In genomic region chr2:91264711-91265681, GRCm38 (mm10) we compare ENCODE assay signal across 7 mouse cellular contexts. TPM values are rescaled to one million over a fixed set of nuclear protein-coding genes. Genes with fewer than 3 reads are reported as not detected.
A peak's percentile ranks its signal among the peaks of the same experiment; 100 is the strongest.
DNase-seq lines count a peak whose midpoint lies in the region; ATAC-seq lines count a peak whose summit lies in the region.

TSS of gene Arfgap2 (plus strand) at chr2:91264974.

- peak within 1 kb of the TSS; percentile 76 for H3K4me3 ChIP-seq in embryonic facial prominence, embryonic 11.5 days (ENCODE audit: low read depth, low read length)
- peak within 1 kb of the TSS; percentile 88 for H3K4me3 ChIP-seq in limb, embryonic 10.5 days
- peak within 1 kb of the TSS; percentile 85 for H3K4me3 ChIP-seq in midbrain, embryonic 13.5 days (replicated peaks)

- no peaks in the 10 kb centered on the region for H3K4me1 ChIP-seq in embryonic facial prominence, embryonic 11.5 days (ENCODE audit: control insufficient read depth, insufficient read depth, low read length)
- peaks cover 19% of the 10 kb centered on the region for H3K4me1 ChIP-seq in limb, embryonic 10.5 days
- peaks cover 22% of the 10 kb centered on the region for H3K4me1 ChIP-seq in midbrain, embryonic 13.5 days (replicated peaks)

- no peaks in the 10 kb centered on the region for H3K9me3 ChIP-seq in embryonic facial prominence, embryonic 11.5 days (replicated peaks; ENCODE audit: control insufficient read depth, low read length)
- H3K9me3 ChIP-seq in limb, embryonic 10.5 days (replicated peaks) = no peaks in the 10 kb centered on the region
- no peaks in the 10 kb centered on the region for H3K9me3 ChIP-seq in midbrain, embryonic 13.5 days

- ATAC-seq in embryonic facial prominence, embryonic 11.5 days (replicated peaks; ENCODE audit: insufficient number of reproducible peaks, low FRiP score, low TSS enrichment, low read depth) = peak; percentile 99
- ATAC-seq in granulocyte monocyte progenitor cell, adult 5-6 weeks (replicated peaks; ENCODE audit: poor library complexity, severe bottlenecking) = peak; percentile 95
- peak; percentile 99 for ATAC-seq in midbrain, embryonic 13.5 days

- peak within 1 kb of the TSS; percentile 60 for H3K4me2 ChIP-seq in embryonic facial prominence, embryonic 11.5 days (ENCODE audit: low read depth, low read length)
- peak within 1 kb of the TSS; percentile 93 for H3K4me2 ChIP-seq in midbrain, embryonic 13.5 days (replicated peaks)

- WGBS in embryonic facial prominence, embryonic 11.5 days = under 1% methylated on average over 72 of the region's 72 CpGs
- 2% methylated on average over 72 of the region's 72 CpGs for WGBS in limb, embryonic 10.5 days
- 1% methylated on average over 72 of the region's 72 CpGs for WGBS in midbrain, embryonic 13.5 days

- H3K9ac ChIP-seq in embryonic facial prominence, embryonic 11.5 days (replicated peaks; ENCODE audit: low read length) = peak within 1 kb of the TSS; percentile 93
- peak within 1 kb of the TSS; percentile 86 for H3K9ac ChIP-seq in midbrain, embryonic 13.5 days (replicated peaks)

- H3K27me3 ChIP-seq in embryonic facial prominence, embryonic 11.5 days (ENCODE audit: control insufficient read depth, insufficient read depth, low read length) = no peaks in the 10 kb centered on the region
- H3K27me3 ChIP-seq in limb, embryonic 10.5 days (ENCODE audit: low read depth, poor library complexity, severe bottlenecking) = no peaks in the 10 kb centered on the region
- no peaks in the 10 kb centered on the region for H3K27me3 ChIP-seq in midbrain, embryonic 13.5 days

- H3K27ac ChIP-seq in embryonic facial prominence, embryonic 11.5 days (replicated peaks; ENCODE audit: low read depth, low read length) = peak within 1 kb of the TSS; percentile 52
- peak within 1 kb of the TSS; percentile 95 for H3K27ac ChIP-seq in limb, embryonic 10.5 days
- peak within 1 kb of the TSS; percentile 94 for H3K27ac ChIP-seq in midbrain, embryonic 13.5 days

- peak; percentile 99 for DNase-seq in adrenal gland, postnatal 14 days
- peak; percentile 99 for DNase-seq in embryonic facial prominence, embryonic 11.5 days (ENCODE audit: low spot score)
- DNase-seq in kidney, adult 11 months = peak; percentile 100
- peak; percentile 96 for DNase-seq in limb, embryonic 10.5 days (ENCODE audit: low spot score)
- DNase-seq in spleen, adult 12 weeks (ENCODE audit: low spot score) = peak; percentile 94

- H3K36me3 ChIP-seq in embryonic facial prominence, embryonic 11.5 days (replicated peaks; ENCODE audit: control insufficient read depth, insufficient read depth, low read depth, low read length) = peaks cover 8% of the 10 kb centered on the region
- peaks cover 69% of the 10 kb centered on the region for H3K36me3 ChIP-seq in limb, embryonic 10.5 days
- peaks cover 34% of the 10 kb centered on the region for H3K36me3 ChIP-seq in midbrain, embryonic 13.5 days

RNA-seq across cellular contexts. Expression of gene Arfgap2, which starts in this region (rescaled TPM):
- total RNA-seq in adrenal gland, postnatal 14 days (2021) = 82.6 and 83.6 TPM in 2 replicates
- 82.9 and 83.6 TPM in 2 replicates for polyA plus RNA-seq in embryonic facial prominence, embryonic 11.5 days (2014; fragmentation: Nextera tagmentation; extraction: Ambion mirVana)
- 41.7 and 46.5 TPM in 2 replicates for total RNA-seq in granulocyte monocyte progenitor cell, adult 5-6 weeks (2014; fragmentation: Nextera tagmentation)
- total RNA-seq in granulocyte monocyte progenitor cell, adult 5-6 weeks (2017) = 42.4 and 46.6 TPM in 2 replicates
- 101 and 113 TPM in 2 replicates for polyA plus RNA-seq in limb, embryonic 10.5 days (2016; fragmentation: Nextera tagmentation; extraction: Ambion mirVana)
- 82.6 and 84.5 TPM in 2 replicates for polyA plus RNA-seq in midbrain, embryonic 13.5 days (2015; fragmentation: Nextera tagmentation; extraction: Ambion mirVana)

Comparison
In these comparisons a context has a peak if more than half of its experiments do, and no peak if none do; other contexts are left out.
1. Peak in every context shown above with its lines: DNase-seq, ATAC-seq, H3K4me3 ChIP-seq and H3K27ac ChIP-seq.